Mouse (Mus musculus): ENCODE measurements at regions not wholly inside any gene's neighbourhood (a gene's known extent, or its start where the extent isn't known, plus 50 kb on each side); places are given as distances from the start of the nearest gene placed in this dataset.

GRCm38 (mm10) chr9:118204456-118204855, 54.5 kb upstream of the Cmc1 start:
- peak in 1 of 2 experiments; percentile 55 for DNase-seq (ENCODE audit: low spot score in 2 of 2)

- no peak for DNase-seq (ENCODE audit: low spot score in 2 of 2)
Observed at GRCm38 (mm10) chr9:118206483-118206882, 56.5 kb upstream of the Cmc1 start.

- no peak for DNase-seq (ENCODE audit: low spot score in 2 of 2)
Observed at GRCm38 (mm10) chr9:118219696-118220095, 69.7 kb upstream of the Cmc1 start.

GRCm38 (mm10) chr9:118221186-118221585, 71.2 kb upstream of the Cmc1 start:
- peak in 1 of 2 experiments; percentile 51 for DNase-seq (ENCODE audit: low spot score in 2 of 2)

- peak in 1 of 2 experiments; percentile 37 for DNase-seq (ENCODE audit: low spot score in 2 of 2)
Observed at GRCm38 (mm10) chr9:118227401-118228061, 77.6 kb upstream of the Cmc1 start.

GRCm38 (mm10) chr9:118228691-118229427, 78.9 kb upstream of the Cmc1 start:
- peak in 1 of 2 experiments; percentile 48 for DNase-seq (ENCODE audit: low spot score in 2 of 2)

- DNase-seq (ENCODE audit: low spot score in 2 of 2), result no peak
Observed at GRCm38 (mm10) chr9:118240711-118241110, 90.7 kb upstream of the Cmc1 start.

GRCm38 (mm10) chr9:118246820-118247628, 97.0 kb upstream of the Cmc1 start:
- no peak for DNase-seq (ENCODE audit: low spot score in 2 of 2)

GRCm38 (mm10) chr9:118253829-118254228, 103.9 kb upstream of the Cmc1 start:
- DNase-seq (ENCODE audit: low spot score in 2 of 2), result peak in 1 of 2 experiments; percentile 26

GRCm38 (mm10) chr9:118255200-118255733, 105.3 kb upstream of the Cmc1 start:
- DNase-seq (ENCODE audit: low spot score in 2 of 2), result peak in 1 of 2 experiments; percentile 37

- DNase-seq (ENCODE audit: low spot score in 2 of 2), result peak in 1 of 2 experiments; percentile 38
Observed at GRCm38 (mm10) chr9:118255751-118256266, 105.8 kb upstream of the Cmc1 start.

- no peak for DNase-seq (ENCODE audit: low spot score in 2 of 2)
Observed at GRCm38 (mm10) chr9:118266298-118266697, 116.3 kb upstream of the Cmc1 start.

GRCm38 (mm10) chr9:118271681-118272080, 121.7 kb upstream of the Cmc1 start:
- no peak for DNase-seq (ENCODE audit: low spot score in 2 of 2)

- no peak for DNase-seq (ENCODE audit: low spot score in 2 of 2)
Observed at GRCm38 (mm10) chr9:118272713-118273407, 122.9 kb upstream of the Cmc1 start.

- DNase-seq (ENCODE audit: low spot score in 2 of 2), result no peak
Observed at GRCm38 (mm10) chr9:118285481-118285880, 135.5 kb upstream of the Cmc1 start.

- no peak for DNase-seq (ENCODE audit: low spot score in 2 of 2)
Observed at GRCm38 (mm10) chr9:118287606-118288005, 137.6 kb upstream of the Cmc1 start.

GRCm38 (mm10) chr9:118292836-118293235, 142.9 kb upstream of the Cmc1 start:
- no peak for DNase-seq (ENCODE audit: low spot score in 2 of 2)

- no peak for DNase-seq (ENCODE audit: low spot score in 2 of 2)
Observed at GRCm38 (mm10) chr9:118294011-118294410, 144.0 kb upstream of the Cmc1 start.

GRCm38 (mm10) chr9:118302785-118303384, 152.9 kb upstream of the Cmc1 start:
- DNase-seq (ENCODE audit: low spot score in 2 of 2), result no peak

- no peak for DNase-seq (ENCODE audit: low spot score in 2 of 2)
Observed at GRCm38 (mm10) chr9:118318357-118319140, 159.5 kb upstream of the Eomes start.
